Mouse (Mus musculus) intestine, embryonic 14.5 days (tissue): ENCODE results near the gene Mafk. TPM values are rescaled to one million over a fixed set of nuclear protein-coding genes. Genes with fewer than 3 reads are reported as not detected.

Experiments used
- microRNA-seq: library from miRNA; unstranded; fragments of <30 nt; microRNA quantifications from one replicate; pipeline ENCODE4, GENCODE M21; 2016
- polyA plus RNA-seq: library from polyadenylated mRNA; unstranded; fragments of >200 nt; fragmentation: Nextera tagmentation; extraction: Ambion mirVana; gene quantifications from 2 replicates; pipeline ENCODE4 v1.2.1, GENCODE M21; 2014

The Mafk gene
- polyA plus RNA-seq, 1 experiment from 2014 or later, result 11.2 TPM

Small RNA genes lying within 50 kb of the gene (microRNA-seq; reads per million reads assigned to microRNA genes)
- not detected for gene Mir7037

Other genes with a start within 250 kb of the Mafk start
- gene Uncx, start 248.0 kb upstream of the Mafk start, polyA plus RNA-seq, result not detected in 2 replicates
- gene Micall2, start 55.2 kb upstream of the Mafk start, polyA plus RNA-seq, result 4.5 and 6.5 TPM in 2 replicates
- gene Ints1, start 15.8 kb upstream of the Mafk start, polyA plus RNA-seq, result 36.5 and 42.5 TPM in 2 replicates
- 12.5 and 15.1 TPM in 2 replicates for gene Tmem184a, start 28.4 kb downstream of the Mafk start, polyA plus RNA-seq
- not detected in 2 replicates for gene Gm26938, start 34.9 kb downstream of the Mafk start, polyA plus RNA-seq
- gene Psmg3, start 35.4 kb downstream of the Mafk start, polyA plus RNA-seq, result 82.9 and 96.6 TPM in 2 replicates
- 0.23 and 0.26 TPM in 2 replicates for gene Elfn1, start 116.4 kb downstream of the Mafk start, polyA plus RNA-seq